Mouse (Mus musculus): ENCODE data around the gene Pafah1b3.

- no peak for TF ChIP-seq CTCF (IDR thresholded peaks at IDR 0.05; ENCODE audit: low read depth, low read length)
- no peak for TF ChIP-seq POLR2A (IDR thresholded peaks at IDR 0.05; ENCODE audit: extremely low read depth, insufficient read depth, low read length)
Observed at GRCm38 (mm10) chr7:25277998-25278340, 19.8 kb downstream of the Pafah1b3 start.

All from liver, adult 2 months (tissue).